Comparison of ENCODE assay signal across 8 mouse cellular contexts in genomic region chr7:109977131-109977530, GRCm38 (mm10). TPM values are rescaled to one million over a fixed set of nuclear protein-coding genes. Genes with fewer than 3 reads are reported as not detected.
DNase-seq lines count a peak whose midpoint lies in the region; ATAC-seq and TF ChIP-seq lines count a peak whose summit lies in the region.
"Not testable (repeated sequence)": the region's sequence is repeated elsewhere in the genome, so short reads cannot be mapped to it uniquely, and the experiment has no call there.

No protein-coding gene starts in this region.

- not testable (repeated sequence) for TF ChIP-seq POLR2A in cerebellum, adult 2 months (IDR thresholded peaks at IDR 0.05; ENCODE audit: borderline replicate concordance, insufficient read depth, low read length)

- H3K9ac ChIP-seq in liver, embryonic 14.5 days (replicated peaks) = not testable (repeated sequence)

- H3K4me2 ChIP-seq in liver, embryonic 14.5 days (ENCODE audit: low read depth) = not testable (repeated sequence)

- ATAC-seq in liver, embryonic 14.5 days (ENCODE audit: insufficient read depth) = not testable (repeated sequence)

- DNase-seq in B cell, adult 2 months = peak; percentile 54 to 58
- DNase-seq in T-cell, adult 2 months (ENCODE audit: low spot score) = peak; percentile 15
- peak; percentile 51 to 59 for DNase-seq in cerebellum, adult 2 months
- peak; percentile 25 to 51 for DNase-seq in heart, adult 18-20 months
- peak; percentile 41 for DNase-seq in kidney, adult 9 months
- DNase-seq in liver, embryonic 14.5 days (ENCODE audit: low read depth in 3 of 3, low spot score in 3 of 3) = not testable (repeated sequence)
- peak; percentile 25 for DNase-seq in retina, postnatal 1 day
- peak; percentile 55 for DNase-seq in thymus, postnatal 4 days

- H3K9me3 ChIP-seq in liver, embryonic 14.5 days (ENCODE audit: control insufficient read depth, low read length) = not testable (repeated sequence)

- WGBS in cerebellum, adult 2 months = 46% methylated on average over 5 of the region's 5 CpGs
- 67% methylated on average over 5 of the region's 5 CpGs for WGBS in liver, embryonic 14.5 days (ENCODE audit: insufficient replicate concordance)

- H3K27ac ChIP-seq in cerebellum, adult 2 months (ENCODE audit: insufficient read depth, low read length); liver, embryonic 14.5 days: not testable (repeated sequence)

- H3K27me3 ChIP-seq in cerebellum, adult 2 months (ENCODE audit: control insufficient read depth, insufficient read depth, low read length); liver, embryonic 14.5 days (ENCODE audit: control insufficient read depth, insufficient read depth, low read length): not testable (repeated sequence)

- not testable (repeated sequence) for H3K4me3 ChIP-seq in cerebellum, adult 2 months (replicated peaks; ENCODE audit: insufficient read depth, low read depth, low read length); liver, embryonic 14.5 days (ENCODE audit: insufficient read depth in 1 of 2, low read depth in 2 of 2, low read length in 2 of 2)

- not testable (repeated sequence) for TF ChIP-seq CTCF in cerebellum, adult 2 months (IDR thresholded peaks at IDR 0.05; ENCODE audit: borderline replicate concordance, insufficient read depth, low read depth, low read length)
- TF ChIP-seq CTCF in liver, embryonic 14.5 days (IDR thresholded peaks at IDR 0.05; ENCODE audit: low read depth) = peak; percentile 52

- H3K36me3 ChIP-seq in liver, embryonic 14.5 days (replicated peaks; ENCODE audit: control insufficient read depth, insufficient read depth, low read depth) = peaks cover 17% of the 10 kb centered on the region; the same call in 1 of the 2 replicates

- TF ChIP-seq EP300 in liver, embryonic 14.5 days (IDR thresholded peaks at IDR 0.05; ENCODE audit: low read depth) = not testable (repeated sequence)

- not testable (repeated sequence) for H3K4me1 ChIP-seq in cerebellum, adult 2 months (ENCODE audit: control insufficient read depth, insufficient read depth, low read length); liver, embryonic 14.5 days (replicated peaks; ENCODE audit: control insufficient read depth in 2 of 2, insufficient read depth in 2 of 2, low read length in 1 of 2)

RNA-seq across cellular contexts. Expression of gene Tmem41b, which starts 9.6 kb away (rescaled TPM):
- 61.8 and 66.0 TPM in 2 replicates for polyA plus RNA-seq in cerebellum, adult 2 months (2012; rRNA removed)
- 10 to 100 TPM; 43.4 to 54.7 TPM for total RNA-seq in heart, adult 18-20 months (2021)
- 10.7 and 14.5 TPM in 2 replicates for polyA plus RNA-seq in liver, embryonic 14.5 days (2012; rRNA removed)
- 30.0 and 32.9 TPM in 2 replicates for polyA plus RNA-seq in liver, embryonic 14.5 days (2014; fragmentation: Nextera tagmentation; extraction: Ambion mirVana)

RNA-seq across cellular contexts. Expression of gene Dennd5a, which starts 16.9 kb away (rescaled TPM):
- 270 TPM in 2 replicates for polyA plus RNA-seq in cerebellum, adult 2 months (2012; rRNA removed)
- total RNA-seq in heart, adult 18-20 months (2021) = 100 to 1,000 TPM; 122 to 123 TPM
- polyA plus RNA-seq in liver, embryonic 14.5 days (2012; rRNA removed) = 11.5 and 13.8 TPM in 2 replicates
- polyA plus RNA-seq in liver, embryonic 14.5 days (2014; fragmentation: Nextera tagmentation; extraction: Ambion mirVana) = 6.9 and 8.9 TPM in 2 replicates

RNA-seq across cellular contexts. Expression of gene Ipo7, which starts 40.9 kb away (rescaled TPM):
- polyA plus RNA-seq in cerebellum, adult 2 months (2012; rRNA removed) = 46.5 and 50.8 TPM in 2 replicates
- total RNA-seq in heart, adult 18-20 months (2021) = 10 to 100 TPM; 96.4 to 99.0 TPM
- 13.6 and 22.2 TPM in 2 replicates for polyA plus RNA-seq in liver, embryonic 14.5 days (2012; rRNA removed)
- 9.1 and 10.2 TPM in 2 replicates for polyA plus RNA-seq in liver, embryonic 14.5 days (2014; fragmentation: Nextera tagmentation; extraction: Ambion mirVana)

Comparison
In these comparisons a context has a peak if more than half of its experiments do, and no peak if none do; other contexts are left out.
1. RNA of gene Dennd5a, which starts 16.9 kb away (polyA plus RNA-seq): 270 TPM in cerebellum, adult 2 months; 6.9 to 13.8 TPM in liver, embryonic 14.5 days; every median in the first group is over 10 times any median in the second.